Mouse (Mus musculus) spleen, adult 12 weeks (tissue): ENCODE measurements at regions not wholly inside any gene's neighbourhood (a gene's known extent, or its start where the extent isn't known, plus 50 kb on each side); places are given as distances from the start of the nearest gene placed in this dataset.

Source experiments
- DNase-seq: peaks from one replicate; pipeline ENCODE4 v3.0.0; 2022; ENCODE audit warnings: low spot score

DNA sequence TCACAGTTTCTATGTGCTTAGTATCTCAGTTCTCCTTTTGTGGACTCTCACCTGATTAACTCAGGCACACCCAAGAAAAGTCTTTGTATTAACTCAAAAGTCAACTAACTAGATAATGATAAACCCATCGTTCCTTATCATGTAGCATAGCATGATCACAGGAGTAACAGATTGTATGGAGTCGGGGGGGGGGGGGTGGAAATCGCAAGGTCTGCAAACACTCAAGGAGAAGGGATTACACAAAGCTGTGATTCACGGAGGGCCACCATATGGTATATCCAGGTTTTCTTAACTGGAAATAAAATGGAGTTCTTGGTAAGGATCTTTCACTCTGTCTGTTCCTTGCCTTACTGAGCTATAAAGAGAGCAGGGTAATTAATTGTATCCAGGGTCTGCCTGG lies 190.1 kb upstream of the Arid1b start:
- no peak for DNase-seq

DNA sequence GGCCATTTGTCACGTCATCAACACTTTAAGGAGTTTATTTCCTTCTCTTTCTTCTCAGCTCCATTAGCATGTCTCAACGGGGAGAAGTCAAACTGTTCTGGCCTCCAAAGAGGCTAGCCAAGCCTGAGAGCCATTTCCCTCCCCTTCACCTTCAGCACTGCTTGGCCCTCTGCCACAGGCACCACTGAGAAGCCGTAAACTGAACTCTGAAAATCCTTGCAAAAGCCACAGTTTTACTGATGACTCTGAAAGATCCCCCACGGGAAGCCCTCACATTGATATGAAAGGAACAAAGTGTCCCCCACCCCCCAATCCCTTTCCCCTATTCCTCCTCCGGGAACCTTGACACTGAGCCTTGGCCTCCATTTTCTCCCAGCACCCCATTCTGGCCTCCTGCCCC lies 188.1 kb upstream of the Arid1b start:
- DNase-seq, result no peak

DNA sequence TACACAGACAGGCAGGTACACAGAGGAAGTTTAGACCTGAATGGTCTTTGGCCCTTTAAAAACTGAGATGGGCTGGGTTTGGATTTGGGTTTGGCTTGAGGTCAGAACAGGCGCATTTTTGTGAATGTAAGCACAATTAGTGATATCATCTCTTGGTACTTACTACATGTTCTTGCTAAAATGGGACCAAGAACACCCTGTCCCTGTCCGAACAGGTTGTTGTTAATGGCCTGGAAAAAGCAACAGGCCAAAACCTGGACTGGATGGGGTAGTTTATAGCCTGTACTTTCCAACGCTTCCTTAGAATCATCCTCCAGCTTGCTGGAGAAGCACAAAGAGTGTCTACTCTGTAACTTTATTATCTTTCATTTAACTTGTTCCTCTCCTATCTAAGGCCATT lies 185.2 kb upstream of the Arid1b start:
- DNase-seq, result no peak

DNA sequence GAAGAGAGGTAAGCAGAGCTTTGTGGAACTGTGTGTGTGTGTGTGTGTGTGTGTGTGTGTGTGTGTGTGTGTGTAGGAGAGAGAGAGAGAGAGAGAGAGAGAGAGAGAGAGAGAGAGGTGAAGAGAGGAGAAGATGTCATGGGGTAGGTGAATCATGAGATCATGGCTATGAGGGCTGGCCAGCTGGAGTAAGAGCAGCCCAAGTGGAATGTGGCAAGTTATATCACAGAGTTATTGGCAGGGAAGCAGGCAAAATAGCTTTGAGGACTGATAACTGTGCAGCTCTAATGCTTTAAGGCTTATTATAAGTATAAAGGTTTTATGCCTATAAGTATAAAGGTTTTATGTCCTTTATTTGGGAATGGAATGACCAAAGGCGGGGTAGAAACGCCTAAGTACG lies 180.9 kb upstream of the Arid1b start:
- no peak for DNase-seq

DNA sequence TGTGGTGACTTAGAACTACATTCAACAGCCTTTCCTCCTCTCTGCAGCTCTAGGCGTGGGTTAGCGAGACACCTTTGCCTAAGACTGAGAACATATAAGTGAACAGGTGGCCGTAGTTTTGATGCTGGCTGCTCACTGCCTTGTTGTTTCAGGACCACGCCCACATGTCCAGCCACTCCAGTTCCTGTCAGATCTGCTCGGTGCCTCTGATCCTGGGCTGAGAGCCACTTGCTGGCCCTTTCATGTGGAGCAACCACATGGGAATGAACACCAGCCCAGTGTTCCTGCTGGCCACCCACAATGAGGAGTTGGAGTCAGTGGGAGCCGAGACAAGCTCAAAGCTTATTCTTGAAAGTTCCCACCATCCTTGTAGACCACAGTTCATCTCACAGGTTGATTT lies 180.5 kb upstream of the Arid1b start:
- DNase-seq, result no peak

DNA sequence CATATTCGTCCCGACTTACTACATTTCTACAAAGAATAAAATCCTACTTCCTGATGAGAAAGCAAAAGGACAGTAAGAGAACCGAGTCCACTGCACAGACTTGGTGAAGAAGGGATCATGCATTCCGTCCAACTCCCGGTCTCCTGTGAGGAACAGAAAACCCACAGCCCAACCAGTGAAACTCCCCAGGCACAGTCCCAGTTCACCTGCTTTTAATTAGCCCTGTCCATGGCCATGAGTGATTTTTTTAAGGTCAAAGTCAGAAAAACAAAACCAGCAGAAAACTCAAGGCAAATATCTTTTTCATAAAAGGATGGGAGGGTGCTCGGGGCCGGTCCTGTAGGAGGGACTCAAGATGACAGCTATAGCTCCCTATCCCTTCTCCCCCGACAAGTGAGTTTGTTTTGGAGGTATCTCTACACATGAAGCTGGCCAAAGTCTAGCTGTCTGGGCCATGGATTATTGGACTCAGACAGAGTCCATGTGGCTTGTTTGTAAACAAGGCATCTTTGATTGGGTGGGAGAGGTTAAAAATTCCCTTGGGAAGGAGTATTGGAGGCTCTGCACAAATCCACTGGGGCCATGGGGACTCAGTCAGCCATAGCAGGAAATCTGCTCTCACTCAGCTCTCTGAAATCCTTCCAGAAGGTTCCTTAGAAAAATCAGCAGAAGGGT lies 168.8 kb upstream of the Arid1b start:
- no peak for DNase-seq

DNA sequence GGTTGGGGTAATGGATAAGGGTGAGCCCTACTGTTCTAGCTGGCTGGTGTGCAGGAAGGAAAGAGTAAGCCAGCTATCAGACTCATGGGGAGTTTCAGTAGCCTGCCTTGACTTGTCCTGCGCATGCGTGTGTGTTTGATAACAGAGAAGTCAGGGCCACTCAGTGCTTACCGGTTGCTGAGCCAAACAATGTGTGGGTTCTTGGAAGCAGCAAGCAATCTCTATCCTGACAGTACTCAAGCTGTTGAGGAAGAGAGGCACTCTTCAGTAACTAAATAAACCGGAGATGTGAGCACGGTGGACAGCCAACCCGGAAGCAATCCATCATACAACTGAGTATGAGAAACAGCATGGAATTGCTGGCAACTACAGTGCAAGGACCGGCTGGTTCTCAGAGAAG lies 160.1 kb upstream of the Arid1b start:
- no peak for DNase-seq

DNA sequence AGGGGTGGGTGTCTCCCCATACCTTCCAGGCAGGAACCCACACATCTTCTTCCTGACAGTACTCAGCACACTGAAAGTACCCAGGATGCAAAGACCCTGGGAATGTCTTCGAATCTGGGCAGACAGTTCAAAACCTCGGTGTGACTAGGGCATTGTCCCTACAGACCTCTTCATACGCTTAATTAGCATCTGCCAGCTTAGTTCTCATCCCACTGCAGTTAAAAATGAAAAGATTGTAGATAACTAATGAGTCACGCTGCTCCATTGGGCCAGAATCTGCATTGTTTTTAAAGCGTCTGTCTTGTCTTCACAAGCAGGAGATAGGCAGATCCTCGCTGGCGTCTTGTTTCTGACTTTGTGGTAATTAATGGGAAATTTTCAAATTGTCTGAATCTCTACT lies 159.6 kb upstream of the Arid1b start:
- no peak for DNase-seq

DNA sequence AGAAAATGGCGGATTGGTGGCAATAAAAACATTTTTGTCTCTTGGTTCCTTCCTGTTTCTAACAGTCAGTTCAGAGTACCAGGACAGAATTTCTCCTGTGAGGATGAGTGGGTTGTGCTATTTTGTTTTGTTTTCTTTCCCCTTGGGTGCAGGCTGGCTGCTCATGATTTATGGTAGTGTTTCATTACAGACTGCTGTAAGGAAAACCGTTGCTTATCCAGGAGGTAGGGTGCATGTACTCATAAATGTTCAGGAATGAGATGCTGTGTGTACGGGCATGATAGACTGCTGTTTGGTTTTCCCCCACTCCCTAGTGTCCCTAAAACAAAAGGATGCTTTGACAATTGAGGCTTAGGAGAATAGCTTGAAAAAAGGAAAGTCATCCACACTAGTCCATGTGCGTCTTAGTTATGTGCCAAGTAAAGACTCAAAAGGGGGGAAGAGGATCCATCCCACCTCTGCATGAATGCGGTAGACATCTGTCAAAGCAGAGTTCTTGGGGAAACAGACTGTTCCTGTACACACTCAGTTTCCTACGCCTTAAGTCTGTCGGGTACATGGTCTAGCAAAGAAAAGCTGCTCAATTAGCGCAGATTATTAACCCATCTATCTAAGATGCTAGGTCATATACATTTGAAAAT lies 158.9 kb upstream of the Arid1b start:
- DNase-seq, result no peak

DNA sequence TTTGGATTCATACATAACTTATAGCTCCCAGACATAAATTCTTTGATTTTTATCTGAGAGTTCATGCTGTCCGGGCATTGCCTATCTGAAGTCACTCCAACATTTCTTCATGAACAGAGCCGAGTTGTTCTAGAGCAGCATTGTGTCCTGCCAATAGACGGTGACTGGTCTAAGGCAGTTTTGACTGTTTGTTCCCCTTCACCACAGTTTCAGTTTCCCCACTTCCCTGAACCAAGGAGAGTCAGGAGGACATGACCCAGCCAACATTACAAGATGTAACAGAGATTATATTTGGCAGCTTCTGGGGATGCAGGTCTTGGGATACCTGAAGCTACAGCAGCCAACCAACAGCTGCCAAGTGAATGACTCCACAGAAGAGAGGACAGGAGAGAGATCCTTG lies 154.0 kb upstream of the Arid1b start:
- no peak for DNase-seq

DNA sequence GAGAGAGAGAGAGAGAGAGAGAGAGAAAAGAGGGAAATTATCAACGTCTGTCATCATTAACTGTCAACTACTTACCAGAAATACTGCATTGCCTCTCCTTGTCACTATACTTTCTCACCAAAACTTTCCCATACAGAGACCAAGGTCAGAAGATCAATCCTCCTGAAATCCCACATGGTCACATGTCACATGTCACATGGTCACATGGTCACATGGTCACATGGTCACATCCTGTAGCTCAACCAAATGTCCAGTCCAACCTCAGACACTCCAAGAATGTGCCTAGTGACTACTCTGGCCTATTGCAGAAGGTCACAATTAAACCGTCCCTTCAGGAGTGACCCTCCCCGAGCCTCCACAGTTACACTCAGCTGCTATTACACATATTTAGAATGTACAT lies 135.8 kb upstream of the Arid1b start:
- no peak for DNase-seq

DNA sequence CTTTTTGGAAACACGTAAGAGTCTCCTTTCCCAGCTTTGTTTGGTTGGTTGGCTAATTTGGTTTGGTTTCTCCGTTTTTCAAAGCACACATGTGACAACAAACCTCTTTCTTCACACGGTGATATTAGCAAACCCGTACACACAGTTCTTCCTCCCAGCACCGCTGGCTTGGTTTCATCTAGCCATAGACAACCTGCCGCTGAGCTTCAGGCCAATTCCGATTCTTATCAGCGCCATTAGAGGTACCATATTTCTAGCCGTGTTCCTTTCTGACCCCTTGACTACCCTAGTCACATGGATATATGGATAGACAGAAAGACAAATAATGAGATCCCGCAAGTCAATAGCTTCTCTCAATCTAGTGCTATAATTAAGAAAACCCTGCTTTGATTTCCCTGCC lies 129.2 kb upstream of the Arid1b start:
- no peak for DNase-seq

DNA sequence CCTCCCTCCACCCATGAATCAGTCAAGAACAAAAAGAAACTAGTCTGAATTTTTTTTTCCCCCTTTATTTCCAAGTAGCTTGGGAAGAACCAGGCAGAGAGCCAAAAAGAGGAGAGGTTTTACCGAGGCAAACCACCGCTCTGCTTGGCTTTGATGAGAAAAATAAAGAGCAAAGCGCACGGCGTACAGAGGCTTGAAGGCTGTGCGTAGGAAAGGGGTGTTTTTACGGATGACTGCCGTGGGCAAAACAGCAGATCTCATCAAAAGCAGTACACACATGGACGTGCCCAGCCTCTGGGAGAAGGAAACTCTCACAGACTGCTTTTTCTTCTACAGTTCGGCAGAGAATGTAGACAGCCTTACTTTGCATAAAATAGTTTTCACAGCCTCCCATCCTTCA lies 128.5 kb upstream of the Arid1b start:
- no peak for DNase-seq

DNA sequence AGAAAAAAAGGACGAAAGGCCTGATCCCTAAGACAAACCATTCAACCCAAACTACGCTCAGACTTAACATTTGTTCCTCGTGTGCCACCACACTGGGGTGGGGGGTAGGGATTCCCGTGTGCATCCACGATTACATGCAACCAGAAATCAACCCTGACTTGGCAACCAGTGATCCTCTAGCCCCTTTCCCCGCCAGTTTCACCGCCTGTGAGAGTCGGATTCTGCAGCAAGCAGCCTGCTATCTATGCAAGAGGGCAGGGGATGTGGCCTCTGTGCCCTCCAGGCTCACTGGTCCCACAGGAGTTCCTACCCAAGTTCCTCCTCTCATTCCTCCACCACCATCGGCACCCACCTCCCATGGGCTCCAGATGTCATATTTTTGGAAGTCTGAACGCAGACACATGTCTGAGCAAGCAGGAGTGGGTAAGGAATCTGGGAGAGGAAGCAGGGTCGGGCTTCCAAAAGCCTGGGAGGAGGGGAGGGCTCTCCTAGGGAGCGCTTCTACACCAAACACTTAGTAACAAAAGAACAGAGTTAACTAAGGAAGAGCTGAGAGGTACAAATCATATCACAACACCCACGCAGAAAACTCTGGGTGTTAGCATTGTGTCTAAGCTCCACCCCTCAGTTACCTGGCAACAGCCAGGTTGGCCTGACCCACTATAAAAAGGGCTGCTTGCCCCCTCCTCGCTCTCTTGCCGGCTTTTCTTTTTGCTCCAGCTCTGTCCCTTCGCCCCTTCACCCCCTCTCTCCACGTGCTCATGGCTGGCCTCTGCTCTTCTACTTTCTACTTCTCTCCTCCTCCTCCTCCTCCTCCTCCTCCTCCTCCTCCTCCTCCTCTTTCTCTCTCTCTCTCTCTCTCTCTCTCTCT lies 127.9 kb upstream of the Arid1b start:
- DNase-seq, result no peak

DNA sequence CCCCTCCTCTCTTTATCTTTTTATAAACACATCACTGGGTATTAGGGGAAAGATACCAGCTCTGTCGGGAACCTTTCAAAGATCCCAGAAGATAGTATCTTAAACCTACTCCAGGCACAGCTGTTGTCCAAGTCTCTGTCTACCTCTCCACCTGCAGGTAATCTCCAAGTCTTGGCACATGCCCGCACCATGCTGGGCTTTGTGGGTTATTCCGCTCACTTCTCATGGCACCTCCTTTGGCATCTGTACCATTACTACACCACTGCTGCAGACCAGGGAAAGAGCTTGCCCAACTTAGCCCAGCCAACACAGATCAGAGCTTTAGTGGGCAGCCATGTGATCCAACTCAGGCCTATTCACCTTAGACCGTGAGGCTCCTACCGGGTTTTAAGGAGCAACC lies 127.0 kb upstream of the Arid1b start:
- DNase-seq, result no peak

DNA sequence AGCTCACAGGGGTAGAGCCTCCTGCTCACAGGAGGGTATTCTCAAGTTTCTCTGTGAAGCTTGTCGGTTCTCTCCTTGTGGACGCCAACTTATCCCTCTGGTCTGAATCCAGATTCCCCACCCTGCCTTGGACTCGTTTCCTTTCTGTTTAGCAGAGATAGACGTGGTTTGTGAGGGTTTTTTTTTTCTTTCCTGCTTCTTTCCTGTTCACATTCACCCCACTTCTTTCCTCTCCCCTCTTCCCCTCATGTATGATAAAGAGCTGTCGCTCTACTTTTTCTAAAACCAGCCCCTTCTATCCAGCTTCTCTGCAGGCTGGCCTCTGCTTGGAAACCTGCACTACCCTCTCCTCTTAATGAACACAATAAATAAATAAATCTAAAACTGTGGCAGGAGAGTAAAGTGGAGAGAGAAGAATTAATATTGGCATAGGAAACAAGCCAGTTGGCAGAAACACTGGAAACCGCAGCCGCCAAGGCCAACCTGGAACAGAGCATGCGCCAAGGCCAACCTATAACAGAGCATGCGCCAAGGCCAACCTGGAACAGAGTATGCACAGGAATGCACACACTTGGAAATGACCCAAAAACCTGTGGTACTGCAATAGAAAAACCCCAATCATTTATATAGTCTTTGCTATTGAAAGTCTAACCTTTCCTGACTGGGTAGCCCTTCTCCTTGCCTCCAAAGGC lies 126.2 kb upstream of the Arid1b start:
- no peak for DNase-seq

DNA sequence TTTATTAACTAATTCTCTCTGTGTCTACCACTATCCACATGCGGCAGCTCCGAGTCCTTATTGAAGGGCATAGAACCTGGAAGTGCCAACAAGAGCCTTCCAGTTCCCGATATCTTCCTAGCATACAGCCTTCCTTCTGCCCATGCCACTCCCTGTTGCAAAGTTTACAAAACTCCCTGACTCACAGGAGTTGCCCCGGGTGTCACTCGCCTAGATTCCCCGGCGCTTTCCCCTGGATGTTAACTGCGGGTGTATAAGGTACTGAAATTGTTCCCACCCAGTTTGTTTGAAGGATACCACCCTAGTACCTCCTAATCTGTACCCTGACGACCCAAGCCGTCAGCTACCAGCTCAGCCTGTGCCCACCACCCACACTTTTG lies 125.7 kb upstream of the Arid1b start:
- DNase-seq, result no peak

DNA sequence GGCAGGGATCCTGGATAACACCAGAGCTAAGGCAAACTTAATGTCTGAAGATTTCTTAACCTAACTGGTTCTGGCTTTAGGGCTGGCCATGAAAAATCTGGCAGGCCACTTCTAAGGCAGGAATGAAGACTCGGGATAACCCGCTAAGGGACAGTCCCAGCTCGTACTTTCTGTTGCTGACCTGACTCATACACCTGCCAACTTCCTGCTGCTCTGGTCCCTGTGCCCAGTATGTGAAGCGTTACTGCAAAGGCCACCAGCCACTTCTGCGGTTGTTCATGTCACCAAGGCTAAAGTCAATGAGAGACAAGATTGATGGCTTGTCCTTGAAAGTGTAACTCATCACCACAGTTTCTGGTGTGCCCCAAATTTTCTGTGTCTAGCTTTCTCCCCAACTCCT lies 125.3 kb upstream of the Arid1b start:
- DNase-seq, result no peak

DNA sequence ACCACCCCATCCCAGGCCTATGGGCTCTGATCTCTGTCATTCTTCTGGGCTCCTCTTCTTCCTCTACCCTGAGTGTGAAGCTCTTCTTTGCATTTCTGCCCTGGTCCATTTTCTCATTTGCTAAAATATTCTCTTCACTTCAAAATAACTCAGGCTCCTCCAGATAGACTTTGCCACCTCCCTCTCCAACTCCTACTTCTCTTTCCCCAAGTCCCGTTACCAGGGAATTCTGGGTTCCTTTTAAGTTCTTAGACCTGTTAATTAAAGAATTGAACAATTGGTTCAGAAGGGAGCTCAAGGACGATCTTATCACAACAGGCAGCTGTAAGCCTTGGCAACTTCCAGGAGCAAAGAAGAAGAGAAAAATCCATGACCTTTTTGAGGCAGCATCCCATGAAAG lies 122.9 kb upstream of the Arid1b start:
- DNase-seq, result no peak

DNA sequence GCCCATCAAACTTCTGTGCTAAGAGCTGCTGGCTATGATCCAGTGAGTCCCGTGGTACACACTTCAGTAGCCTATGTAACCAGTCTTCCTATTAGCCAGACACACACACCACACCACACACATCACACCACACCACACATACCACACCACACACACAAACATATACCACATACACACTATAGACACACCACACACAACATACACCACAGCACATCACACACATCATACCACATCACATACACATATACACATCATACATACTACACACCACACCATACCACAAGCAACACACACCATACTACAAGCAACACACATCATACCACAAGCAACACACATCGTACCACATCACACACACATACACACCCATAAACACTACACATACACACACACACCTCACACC lies 119.7 kb upstream of the Arid1b start:
- no peak for DNase-seq

DNA sequence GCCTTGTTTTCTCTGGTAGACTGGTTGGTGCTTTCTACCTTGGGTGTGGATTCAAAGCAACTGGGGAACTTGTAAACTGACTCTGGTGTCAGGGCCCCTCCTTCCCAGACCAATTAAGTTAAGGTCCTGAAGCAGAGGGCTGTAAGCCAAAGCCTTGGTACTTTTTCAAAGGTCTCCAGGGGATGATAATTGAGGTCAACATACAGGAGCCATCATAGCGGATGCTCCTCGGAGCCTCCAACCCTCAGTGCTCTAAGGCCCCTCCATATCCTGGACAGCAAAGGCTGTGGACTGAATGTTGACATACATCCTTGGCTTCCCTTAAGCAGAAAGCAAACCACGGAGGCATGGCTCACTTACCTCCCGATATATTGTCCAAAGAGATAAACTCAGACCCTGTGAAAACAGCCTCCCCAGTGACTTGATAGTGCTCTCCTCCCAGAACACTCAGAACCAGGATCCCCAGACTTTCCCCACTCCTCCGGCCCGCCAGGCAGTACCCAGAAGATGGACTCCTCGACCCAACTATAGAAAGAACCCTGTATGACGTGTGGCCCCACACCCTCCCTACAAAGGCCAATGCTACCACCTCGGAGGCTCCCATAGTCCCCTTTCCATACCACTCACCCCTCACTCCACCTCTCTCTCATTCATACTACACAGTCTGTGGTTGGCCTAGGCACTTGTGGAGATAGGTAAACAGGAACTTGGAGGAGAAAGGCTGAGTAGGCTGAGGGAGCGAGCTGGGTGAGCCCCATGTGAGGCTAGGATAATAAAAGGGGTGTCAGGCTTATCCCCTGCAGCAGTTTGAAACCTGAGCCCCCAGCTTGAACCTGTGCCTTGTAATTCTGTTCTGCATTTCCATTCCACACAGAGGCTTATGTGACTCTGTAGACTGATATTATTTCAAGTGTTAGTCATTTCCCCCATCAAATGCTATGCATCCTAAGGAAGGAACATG lies 118.8 kb upstream of the Arid1b start:
- no peak for DNase-seq

DNA sequence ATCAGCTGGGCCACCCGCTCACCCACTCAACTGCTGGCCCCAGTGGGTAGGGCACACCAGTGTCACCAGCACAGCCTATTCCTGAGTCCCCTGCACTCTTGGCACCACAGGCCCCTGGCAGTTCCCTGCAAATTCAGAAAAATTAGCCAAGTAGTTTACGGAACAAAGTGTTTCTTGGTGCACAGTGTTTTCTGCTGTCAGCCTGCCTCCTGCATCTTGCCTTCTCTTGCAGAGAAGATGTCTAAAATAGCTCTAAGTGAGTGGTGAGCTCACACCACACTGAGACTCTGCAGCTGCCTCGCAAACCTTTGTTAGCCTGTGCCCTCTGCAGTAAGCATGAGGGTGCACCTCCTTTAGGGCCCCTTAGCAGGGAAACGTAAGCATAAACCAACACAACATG lies 117.7 kb upstream of the Arid1b start:
- no peak for DNase-seq
